Mouse (Mus musculus) kidney, adult 2 months (tissue): Measurements from ENCODE around the gene Sap30bp.

Experiments
- CTCF ChIP-seq: fragments of 200-500 bp; conservative IDR thresholded peaks from 2 replicates; pipeline ENCODE4 v1.5.1; 2011; ENCODE audit warnings: low read depth, mild to moderate bottlenecking, control low read depth, low read length, moderate library complexity, mixed read lengths; ENCODE audit not compliant: insufficient read depth, insufficient read length
- POLR2A ChIP-seq: fragments of 200-500 bp; IDR thresholded peaks from one replicate; pipeline ENCODE4 v1.6.1; 2011; ENCODE audit warnings: low read depth, low read length, control low read depth

DNA sequence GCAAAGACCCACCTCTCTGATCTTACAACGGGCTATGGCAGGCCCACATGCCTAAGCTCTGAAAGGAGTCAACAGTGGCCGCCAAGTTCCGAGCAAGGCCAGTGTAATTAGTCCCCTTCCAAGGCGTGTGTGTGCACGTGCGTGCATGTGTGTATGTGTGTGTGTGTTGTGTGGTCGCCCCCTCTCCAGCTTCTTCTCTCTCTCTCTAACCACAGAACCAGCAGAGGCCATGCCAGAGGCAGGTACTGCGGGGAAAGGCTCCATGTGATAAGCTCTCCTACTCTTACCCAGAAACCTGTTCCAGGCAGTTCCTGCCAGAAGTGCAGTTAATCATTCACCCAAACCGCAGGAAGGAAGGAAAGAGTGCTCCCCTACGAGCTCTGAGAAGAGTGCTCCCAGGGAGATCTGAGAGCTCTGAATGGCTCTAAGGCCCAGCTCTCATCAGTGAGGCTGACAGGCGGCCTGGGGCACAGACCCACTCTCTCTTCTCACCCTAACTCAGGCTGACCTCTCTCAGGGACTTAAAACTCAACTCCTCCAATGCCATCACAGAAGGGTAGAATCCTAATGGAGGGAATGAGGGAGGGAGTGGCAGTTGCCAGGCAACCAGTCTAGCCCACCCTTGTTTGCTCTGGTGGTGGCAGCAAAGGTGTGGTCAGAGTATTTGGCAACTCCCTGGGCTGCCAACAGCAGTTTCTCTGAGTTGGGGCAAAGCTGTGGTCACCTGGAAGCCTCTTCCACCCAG lies 21.3 kb upstream of the Sap30bp start, which contains the start of gene Smim6:
- TF ChIP-seq CTCF, result no peak
- no peak for TF ChIP-seq POLR2A
